Mouse (Mus musculus): ENCODE data around the gene Rps25. TPM values are rescaled to one million over a fixed set of nuclear protein-coding genes. Genes with fewer than 3 reads are reported as not detected.
A peak's percentile ranks its signal among the peaks of the same experiment; 100 is the strongest.

Rps25 gene
- polyA plus RNA-seq, 1 experiment: 144 TPM

- 28% methylated on average over 14 of the region's 14 CpGs for WGBS
- no peaks in the 10 kb centered on the region for H3K27me3 ChIP-seq (ENCODE audit: control insufficient read depth, insufficient read depth, low read length)
Measured at GRCm38 (mm10) chr9:44454132-44454890, 47.4 kb downstream of the Rps25 start.

DNA sequence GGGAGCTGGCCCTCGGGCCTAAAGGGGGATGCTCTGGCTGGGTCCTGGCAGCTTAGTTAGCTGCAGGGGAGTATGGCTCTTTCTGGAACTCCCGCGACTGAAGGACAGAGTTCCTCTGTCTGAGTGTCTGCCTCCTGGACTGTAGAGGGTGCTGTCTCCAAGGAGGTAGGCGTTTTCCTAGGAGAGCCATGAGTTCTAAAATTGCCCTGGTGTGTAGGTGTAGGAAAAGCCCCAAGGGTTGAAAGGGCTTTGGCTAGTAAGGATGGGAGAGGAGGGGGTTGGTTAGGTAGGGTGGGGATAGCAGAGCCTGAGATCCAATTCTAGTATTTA lies 47.9 kb downstream of the Rps25 start, which contains the start of gene Upk2:
Upk2 (minus strand) TSS at position 86 of the 330 bp plus-strand sequence.
- 76% methylated on average over 4 of the region's 4 CpGs for WGBS
- Histone ChIP-seq H3K4me3 (ENCODE audit: extremely low read depth, insufficient read depth, insufficient read length) (no peak within 1 kb of the TSS), H3K27ac (ENCODE audit: insufficient read depth, low read length) (no peak within 1 kb of the TSS), H3K36me3 (ENCODE audit: control insufficient read depth, insufficient read depth, low read length) (no peaks in the 10 kb centered on the region), H3K27me3 (ENCODE audit: control insufficient read depth, insufficient read depth, low read length) (no peaks in the 10 kb centered on the region), H3K4me1 (ENCODE audit: control insufficient read depth, insufficient read depth, insufficient read length) (no peaks in the 10 kb centered on the region; the same call in 1 of the 2 replicates)
- TF ChIP-seq CTCF (IDR thresholded peaks at IDR 0.05; ENCODE audit: extremely low read depth, insufficient read depth, insufficient read length, insufficient replicate concordance) (no peak), POLR2A (IDR thresholded peaks at IDR 0.05; ENCODE audit: low read depth, low read length) (no peak)
- no peak for DNase-seq (ENCODE audit: low read depth in 1 of 2, low spot score in 2 of 2)

More at GRCm38 (mm10) chr9:44454132-44454890, 47.4 kb downstream of the Rps25 start:
- no peaks in the 10 kb centered on the region; the same call in 1 of the 2 replicates for H3K4me1 ChIP-seq (ENCODE audit: control insufficient read depth, insufficient read depth, insufficient read length)
- no peak overlapping the region for H3K4me3 ChIP-seq (ENCODE audit: extremely low read depth, insufficient read depth, insufficient read length)
- no peak overlapping the region for H3K27ac ChIP-seq (ENCODE audit: insufficient read depth, low read length)
- H3K36me3 ChIP-seq (ENCODE audit: control insufficient read depth, insufficient read depth, low read length): no peaks in the 10 kb centered on the region
- TF ChIP-seq POLR2A (IDR thresholded peaks at IDR 0.05; ENCODE audit: low read depth, low read length) (no peak), CTCF (IDR thresholded peaks at IDR 0.05; ENCODE audit: extremely low read depth, insufficient read depth, insufficient read length, insufficient replicate concordance) (peak; percentile 98)
- DNase-seq (ENCODE audit: low read depth in 1 of 2, low spot score in 2 of 2): peak; percentile 63 to 81

DNA sequence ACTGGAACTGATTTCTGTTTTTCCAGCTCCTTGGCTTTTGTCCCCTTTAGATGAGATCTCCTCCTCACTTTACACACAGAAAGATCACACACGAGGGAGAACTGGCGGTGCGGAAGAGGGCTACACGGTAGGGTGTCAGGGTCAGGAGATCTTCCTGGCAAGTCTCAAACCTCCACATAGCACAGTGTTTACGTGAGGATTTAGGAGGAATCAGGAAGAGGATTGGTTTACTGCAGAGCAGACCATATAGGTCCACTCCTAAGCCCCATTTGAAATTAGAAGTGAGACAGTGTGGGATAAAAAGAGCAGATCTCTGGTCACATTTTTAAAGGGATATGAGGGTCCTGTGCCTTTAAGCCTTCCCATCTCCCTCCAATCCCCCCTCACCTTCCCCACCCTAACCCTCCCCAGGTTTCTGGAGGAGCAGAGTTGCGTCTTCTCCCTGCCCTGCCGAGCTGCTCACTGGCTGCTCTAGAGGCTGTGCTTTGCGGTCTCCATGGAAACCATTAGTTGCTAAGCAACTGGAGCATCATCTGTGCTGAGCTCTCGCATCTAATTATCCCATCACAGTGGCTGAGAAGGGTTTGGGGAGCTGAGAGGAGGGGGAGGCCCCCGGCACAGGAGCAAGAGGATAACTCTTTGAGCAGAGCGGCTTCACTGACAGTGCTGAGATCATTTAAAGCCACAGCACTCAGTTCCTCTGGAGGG lies 50.2 kb downstream of the Rps25 start:
- peaks cover 4% of the 10 kb centered on the region; the same call in 1 of the 2 replicates for H3K4me1 ChIP-seq (ENCODE audit: control insufficient read depth, insufficient read depth, insufficient read length)
- H3K36me3 ChIP-seq (ENCODE audit: control insufficient read depth, insufficient read depth, low read length): no peaks in the 10 kb centered on the region
- no peak for DNase-seq (ENCODE audit: low read depth in 1 of 2, low spot score in 2 of 2)
- H3K27ac ChIP-seq (ENCODE audit: insufficient read depth, low read length): no peak overlapping the region
- H3K4me3 ChIP-seq (ENCODE audit: extremely low read depth, insufficient read depth, insufficient read length): no peak overlapping the region
- WGBS: 58% methylated on average over 11 of the region's 11 CpGs
- H3K27me3 ChIP-seq (ENCODE audit: control insufficient read depth, insufficient read depth, low read length): no peaks in the 10 kb centered on the region
- TF ChIP-seq CTCF (IDR thresholded peaks at IDR 0.05; ENCODE audit: extremely low read depth, insufficient read depth, insufficient read length, insufficient replicate concordance) (no peak), POLR2A (IDR thresholded peaks at IDR 0.05; ENCODE audit: low read depth, low read length) (no peak)

Other genes with a start within 250 kb of the Rps25 start
- 16.1 and 20.3 TPM in 2 replicates for gene Cbl, start 173.1 kb upstream of the Rps25 start, polyA plus RNA-seq (2012; rRNA removed)
- gene Ccdc153, start 166.5 kb upstream of the Rps25 start, polyA plus RNA-seq (2012; rRNA removed): not detected in 2 replicates
- gene Pdzd3, start 155.7 kb upstream of the Rps25 start, polyA plus RNA-seq (2012; rRNA removed): 0.07 and 0.08 TPM in 2 replicates
- gene Nlrx1, start 138.5 kb upstream of the Rps25 start, polyA plus RNA-seq (2012; rRNA removed): 8.4 and 10.7 TPM in 2 replicates
- 12.3 and 22.3 TPM in 2 replicates for gene Abcg4, start 118.5 kb upstream of the Rps25 start, polyA plus RNA-seq (2012; rRNA removed)
- gene Hinfp, start 101.5 kb upstream of the Rps25 start, polyA plus RNA-seq (2012; rRNA removed): 24.7 and 25.2 TPM in 2 replicates
- 28.0 and 38.5 TPM in 2 replicates for gene C2cd2l, start 86.9 kb upstream of the Rps25 start, polyA plus RNA-seq (2012; rRNA removed)
- 24.0 and 25.2 TPM in 2 replicates for gene Dpagt1, start 81.1 kb upstream of the Rps25 start, polyA plus RNA-seq (2012; rRNA removed)
- 117 and 258 TPM in 2 replicates for gene H2afx, start 72.4 kb upstream of the Rps25 start, polyA plus RNA-seq (2012; rRNA removed)
- 121 and 147 TPM in 2 replicates for gene Hmbs, start 62.9 kb upstream of the Rps25 start, polyA plus RNA-seq (2012; rRNA removed)
- 23.7 and 25.6 TPM in 2 replicates for gene Vps11, start 45.5 kb upstream of the Rps25 start, polyA plus RNA-seq (2012; rRNA removed)
- 39.8 and 44.3 TPM in 2 replicates for gene Hyou1, start 27.6 kb upstream of the Rps25 start, polyA plus RNA-seq (2012; rRNA removed)
- 24.5 and 25.4 TPM in 2 replicates for gene Slc37a4, start 10.3 kb upstream of the Rps25 start, polyA plus RNA-seq (2012; rRNA removed)
- gene Trappc4, start 461 bp downstream of the Rps25 start, polyA plus RNA-seq (2012; rRNA removed): 22.9 and 29.7 TPM in 2 replicates
- gene Ccdc84, start 11.4 kb downstream of the Rps25 start, polyA plus RNA-seq (2012; rRNA removed): 18.1 and 26.0 TPM in 2 replicates
- gene Foxr1, start 34.0 kb downstream of the Rps25 start, polyA plus RNA-seq (2012; rRNA removed): 0.09 and 0.15 TPM in 2 replicates
- not detected in 2 replicates for gene Upk2, start 47.8 kb downstream of the Rps25 start, polyA plus RNA-seq (2012; rRNA removed)
- 42.2 and 50.3 TPM in 2 replicates for gene Bcl9l, start 75.7 kb downstream of the Rps25 start, polyA plus RNA-seq (2012; rRNA removed)
- gene Cxcr5, start 154.7 kb downstream of the Rps25 start, polyA plus RNA-seq (2012; rRNA removed): 133 and 154 TPM in 2 replicates
- gene Ddx6, start 197.8 kb downstream of the Rps25 start, polyA plus RNA-seq (2012; rRNA removed): 15.3 and 17.3 TPM in 2 replicates

All from spleen, adult 2 months (tissue).